Mouse (Mus musculus) cerebellum, adult 2 months (tissue): ENCODE measurements around the gene Ccnd3. TPM values are rescaled to one million over a fixed set of nuclear protein-coding genes. Genes with fewer than 3 reads are reported as not detected.

ENCODE experiments used
- DNase-seq, 2 experiments: peaks; one replicate each; pipeline ENCODE4 v3.0.0; 2021
- H3K27ac ChIP-seq: fragments of 200-500 bp; 2 replicates; pipeline ENCODE4 v1.5.1; 2012; ENCODE audit warnings: low read length, control low read depth, inconsistent platforms; ENCODE audit not compliant: insufficient read depth
- H3K27me3 ChIP-seq: fragments of 200-500 bp; 2 replicates; pipeline ENCODE4 v1.6.1; 2012; ENCODE audit warnings: inconsistent platforms, mild to moderate bottlenecking, low read length, moderate library complexity; ENCODE audit not compliant: control insufficient read depth, insufficient read depth
- H3K4me1 ChIP-seq: fragments of 200-500 bp; 2 replicates; pipeline ENCODE4 v1.6.1; 2011; ENCODE audit warnings: low read length; ENCODE audit not compliant: control insufficient read depth, insufficient read depth
- H3K4me3 ChIP-seq: fragments of 200-500 bp; replicated peaks from 2 replicates; pipeline ENCODE3; 2011; ENCODE audit warnings: mild to moderate bottlenecking, low read depth, low read length, control low read depth; ENCODE audit not compliant: insufficient read depth
- CTCF ChIP-seq: fragments of 200-500 bp; IDR thresholded peaks from 2 replicates; pipeline ENCODE4 v1.5.1; 2011; ENCODE audit warnings: low read depth, mild to moderate bottlenecking, control low read depth, low read length, moderate library complexity, borderline replicate concordance; ENCODE audit not compliant: insufficient read depth
- POLR2A ChIP-seq: fragments of 200-500 bp; IDR thresholded peaks from 2 replicates; pipeline ENCODE4 v1.6.1; 2011; ENCODE audit warnings: low read length, control low read depth, borderline replicate concordance; ENCODE audit not compliant: insufficient read depth
- WGBS: fragments of 180-500 bp; shearing (Covaris S2); methylation state at CpG from one replicate; pipeline ENCODE4 v1.1.7; 2018; 5-methylcytosine and 5-hydroxymethylcytosine counted together
- polyA plus RNA-seq: library from polyadenylated mRNA; depleted of rRNA; stranded (reverse); fragments of >200 nt; gene quantifications from 2 replicates; pipeline ENCODE4 v1.2.3, GENCODE M21; 2012

Ccnd3 gene
- polyA plus RNA-seq, 1 experiment, result 50.5 TPM

GRCm38 (mm10) chr17:47591073-47591472, 86.2 kb downstream of the Ccnd3 start:
- WGBS, result 92% methylated on average over 3 of the region's 3 CpGs
- H3K27me3 ChIP-seq, result no peaks in the 10 kb centered on the region
- no peak overlapping the region for H3K27ac ChIP-seq
- no peak overlapping the region for H3K4me3 ChIP-seq
- no peak for TF ChIP-seq CTCF
- no peak for TF ChIP-seq POLR2A
- H3K4me1 ChIP-seq, result peaks cover 5% of the 10 kb centered on the region; the same call in 1 of the 2 replicates
- DNase-seq, result no peak

DNA sequence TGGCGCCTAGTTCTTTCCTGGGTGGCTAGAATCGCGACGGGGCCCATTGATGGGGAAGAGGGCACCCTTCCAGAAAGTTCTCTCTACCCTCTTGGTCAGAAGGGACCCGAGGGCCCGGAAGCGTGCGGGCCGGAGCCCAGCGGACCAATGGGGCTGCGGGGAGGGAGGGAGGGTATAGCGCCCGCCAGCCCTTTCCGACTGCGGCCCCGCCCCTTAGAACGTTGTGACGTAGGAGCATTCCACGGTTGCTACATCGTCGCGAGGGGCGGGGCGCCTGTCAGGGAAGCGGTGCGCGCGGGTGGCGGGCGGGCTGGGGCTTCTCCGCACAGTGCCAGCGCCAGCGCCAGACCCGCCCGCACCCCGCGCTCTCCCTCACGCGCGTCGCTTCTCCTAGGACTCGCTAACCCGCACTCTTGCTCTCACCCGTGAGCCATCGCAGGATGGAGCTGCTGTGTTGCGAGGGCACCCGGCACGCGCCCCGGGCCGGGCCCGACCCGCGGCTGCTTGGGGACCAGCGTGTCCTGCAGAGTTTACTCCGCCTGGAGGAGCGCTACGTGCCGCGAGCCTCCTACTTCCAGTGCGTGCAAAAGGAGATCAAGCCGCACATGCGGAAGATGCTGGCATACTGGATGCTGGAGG, 88.5 kb downstream of the Ccnd3 start:
- Histone ChIP-seq H3K4me3 (peak overlapping the region; percentile 90), H3K27ac (0 out of 2 replicates have a peak overlapping the region, but pooled peaks have one; percentile 39), H3K27me3 (no peaks in the 10 kb centered on the region), H3K4me1 (peaks cover 12% of the 10 kb centered on the region)
- WGBS, result under 1% methylated on average over 61 of the region's 63 CpGs
- peak; percentile 92 for DNase-seq
- TF ChIP-seq POLR2A (peak; percentile 55), CTCF (no peak)

DNA sequence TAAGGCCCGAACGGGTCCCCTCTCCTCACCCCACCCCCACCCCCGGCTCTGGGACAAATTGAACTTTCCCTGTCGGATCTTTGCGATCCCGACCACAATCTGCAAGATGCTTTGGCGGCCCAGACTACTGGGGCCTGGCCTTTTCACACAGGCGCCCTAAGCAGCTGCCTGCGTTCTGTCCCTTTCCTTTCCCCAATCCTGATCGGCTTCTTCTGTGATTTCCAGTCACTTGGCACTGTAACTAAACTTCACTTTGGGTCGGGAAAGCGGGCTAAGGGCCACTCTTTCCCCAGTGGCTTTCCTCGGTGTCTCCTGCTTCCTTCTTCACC, 89.0 kb downstream of the Ccnd3 start:
- DNase-seq, result no peak
- WGBS, result under 1% methylated on average over 13 of the region's 13 CpGs
- H3K27me3 ChIP-seq, result no peaks in the 10 kb centered on the region
- H3K4me1 ChIP-seq, result peaks cover 12% of the 10 kb centered on the region
- TF ChIP-seq POLR2A (no peak), CTCF (no peak)
- H3K27ac ChIP-seq, result no peak overlapping the region
- H3K4me3 ChIP-seq, result peak overlapping the region; percentile 90

DNA sequence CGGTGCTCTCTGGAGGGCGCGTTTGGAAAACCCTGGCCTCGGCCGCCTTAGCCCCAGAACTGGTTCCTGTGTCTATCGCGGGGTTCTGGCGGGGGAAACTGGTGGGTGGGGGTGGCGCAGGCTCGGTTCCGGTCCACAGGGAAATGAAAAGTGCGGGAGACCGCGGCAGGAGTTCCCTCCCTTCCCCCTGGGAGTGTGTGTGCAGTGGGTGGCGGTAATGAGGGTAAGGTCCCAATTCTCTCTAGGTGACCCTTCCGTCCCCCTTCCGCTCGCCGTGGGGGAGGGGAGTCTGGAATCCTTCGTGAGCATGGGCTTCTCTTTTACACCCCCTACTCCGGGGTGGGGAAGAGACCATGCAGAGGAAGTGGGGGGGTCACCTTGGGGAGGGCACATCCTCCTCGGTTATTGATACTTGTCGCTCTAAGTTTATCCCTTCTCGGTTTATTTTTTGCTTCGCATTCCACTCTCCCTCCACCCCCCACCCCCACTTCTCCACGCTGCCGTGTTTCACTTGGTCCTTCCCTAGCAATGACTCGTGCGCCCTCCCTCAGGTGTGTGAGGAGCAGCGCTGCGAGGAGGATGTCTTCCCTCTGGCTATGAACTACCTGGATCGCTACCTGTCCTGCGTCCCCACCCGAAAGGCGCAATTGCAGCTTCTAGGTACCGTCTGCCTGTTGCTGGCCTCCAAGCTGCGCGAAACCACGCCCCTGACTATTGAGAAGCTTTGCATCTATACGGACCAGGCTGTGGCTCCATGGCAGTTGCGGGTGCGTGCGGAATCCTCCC, 89.5 kb downstream of the Ccnd3 start:
- TF ChIP-seq POLR2A, result no peak
- no peak for TF ChIP-seq CTCF
- peak; percentile 34 to 46 for DNase-seq
- H3K4me1 ChIP-seq, result peaks cover 12% of the 10 kb centered on the region
- WGBS, result 1% methylated on average over 43 of the region's 43 CpGs
- H3K4me3 ChIP-seq, result peak overlapping the region; percentile 90
- H3K27ac ChIP-seq, result no peak overlapping the region
- H3K27me3 ChIP-seq, result no peaks in the 10 kb centered on the region

DNA sequence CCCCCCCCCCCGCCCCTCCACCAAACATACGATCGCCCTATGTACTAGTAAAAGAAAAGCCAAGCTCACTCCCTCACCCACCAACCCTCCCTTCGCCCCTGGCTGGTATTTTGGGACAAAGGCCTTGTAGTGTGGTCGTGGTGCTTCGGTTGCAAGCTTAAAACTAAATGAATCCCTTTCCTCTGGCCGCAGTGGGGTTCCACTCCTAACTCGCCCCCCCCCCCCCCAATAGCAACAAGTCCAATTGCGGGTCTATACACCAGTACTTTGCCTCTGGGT, 90.1 kb downstream of the Ccnd3 start:
- Histone ChIP-seq H3K4me1 (peaks cover 12% of the 10 kb centered on the region), H3K4me3 (peak overlapping the region; percentile 19), H3K27ac (no peak overlapping the region), H3K27me3 (no peaks in the 10 kb centered on the region)
- WGBS, result 14% methylated on average over 9 of the region's 9 CpGs
- TF ChIP-seq CTCF (no peak), POLR2A (no peak)
- DNase-seq, result no peak

DNA sequence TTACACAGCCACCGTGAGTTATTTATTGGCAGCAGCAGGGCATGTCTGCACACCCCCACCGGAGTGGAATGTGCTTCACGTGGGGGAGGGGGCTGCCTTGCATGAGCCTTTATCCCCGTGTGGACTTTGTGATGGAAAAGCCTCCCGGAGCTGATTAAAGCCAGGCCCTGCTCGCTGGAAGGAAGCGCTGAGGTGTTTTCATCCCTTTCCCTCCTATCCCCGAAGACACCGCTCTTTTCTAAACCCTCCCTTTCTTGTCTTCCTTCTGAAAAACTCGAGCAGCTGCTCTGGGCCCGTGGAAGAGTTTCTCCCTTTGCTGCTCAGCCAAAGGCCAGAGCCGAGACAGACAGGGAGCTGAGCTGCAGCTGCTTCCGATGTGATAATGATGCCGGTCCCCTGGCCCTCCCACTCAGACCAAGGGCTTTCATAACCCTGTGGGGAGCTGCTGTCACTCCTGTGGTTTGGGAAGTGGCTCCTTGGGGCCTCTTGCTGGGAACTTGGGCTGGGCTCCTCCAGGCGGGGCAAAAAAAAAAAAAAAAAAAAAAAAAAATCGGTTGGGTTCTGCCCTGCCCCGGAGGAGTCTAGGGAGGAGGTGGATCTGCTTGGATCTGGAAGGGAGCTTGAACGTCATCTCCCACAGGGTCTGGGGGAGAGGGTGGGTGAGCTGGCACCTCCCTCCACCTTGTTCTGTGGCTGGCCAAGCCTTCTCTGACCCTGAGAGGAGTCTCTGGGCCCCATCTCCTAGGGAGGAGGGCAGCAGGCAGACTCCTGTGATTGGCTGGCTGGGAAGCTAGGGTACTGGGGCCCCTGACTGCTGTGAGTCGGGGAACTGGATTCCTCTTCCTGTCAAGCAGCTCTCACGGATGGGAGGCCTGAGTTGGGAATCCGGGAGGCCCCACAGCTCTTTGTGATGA, 90.7 kb downstream of the Ccnd3 start:
- peak in 1 of 2 experiments; percentile 19 for DNase-seq
- H3K4me3 ChIP-seq, result no peak overlapping the region
- H3K4me1 ChIP-seq, result peaks cover 12% of the 10 kb centered on the region
- no peaks in the 10 kb centered on the region for H3K27me3 ChIP-seq
- no peak overlapping the region for H3K27ac ChIP-seq
- 25% methylated on average over 21 of the region's 21 CpGs for WGBS
- TF ChIP-seq CTCF (no peak), POLR2A (no peak)

DNA sequence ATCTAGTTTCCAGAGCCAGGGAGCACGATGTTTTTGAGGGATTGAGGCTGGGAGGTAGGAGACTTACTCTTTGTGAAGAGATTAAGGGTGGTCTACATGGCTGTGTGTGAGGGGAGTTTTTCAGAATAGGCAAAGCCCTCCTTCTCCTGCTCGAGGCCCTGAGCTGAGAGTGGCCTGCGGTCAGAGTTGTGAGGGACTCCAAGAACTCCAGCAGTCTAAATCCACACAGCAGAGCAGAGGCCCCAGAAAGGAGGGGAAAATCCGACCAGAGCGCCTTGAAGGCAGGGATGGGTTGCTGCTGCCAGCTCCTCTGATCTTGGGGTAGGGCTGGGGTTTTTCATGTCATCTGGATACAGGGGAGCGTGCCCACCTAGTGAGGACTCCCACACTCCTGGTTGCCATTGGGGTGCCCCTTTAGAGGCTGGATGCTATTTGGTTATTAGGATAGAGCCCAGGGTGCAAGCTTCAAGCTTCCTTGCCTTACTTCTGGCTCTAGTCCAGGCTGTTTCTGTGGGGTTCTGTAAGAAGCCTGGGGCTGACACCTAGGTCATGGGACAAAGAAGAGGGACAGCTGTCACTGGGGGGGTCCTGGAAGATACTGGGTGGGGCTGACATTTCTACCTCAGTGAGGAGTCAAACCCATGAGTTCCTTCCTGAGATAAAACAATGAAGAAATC, 91.4 kb downstream of the Ccnd3 start:
- Histone ChIP-seq H3K27me3 (no peaks in the 10 kb centered on the region), H3K4me3 (no peak overlapping the region), H3K27ac (no peak overlapping the region), H3K4me1 (peaks cover 12% of the 10 kb centered on the region)
- 61% methylated on average over 6 of the region's 6 CpGs for WGBS
- TF ChIP-seq CTCF (no peak), POLR2A (no peak)
- DNase-seq, result no peak
